Mouse (Mus musculus) liver, embryonic 15.5 days (tissue): Measurements from ENCODE around the gene Sys1. TPM values are rescaled to one million over a fixed set of nuclear protein-coding genes. Genes with fewer than 3 reads are reported as not detected.

Experiments
- ATAC-seq: fragments of 200-750 bp; cut with Nextera tagmentation; 2 replicates; pipeline ENCODE4 v1.8.0; 2017; ENCODE audit warnings: moderate number of reproducible peaks, mild to moderate bottlenecking, moderate library complexity; ENCODE audit not compliant: insufficient read depth
- H3K27ac ChIP-seq: fragments of 300-500 bp; sonication (generic); replicated peaks from 2 replicates; pipeline ENCODE4 v1.5.1; 2015; ENCODE audit warnings: mild to moderate bottlenecking, inconsistent platforms
- H3K27me3 ChIP-seq: fragments of 300-500 bp; sonication (generic); 2 replicates; pipeline ENCODE4 v1.6.1; 2015; ENCODE audit warnings: mild to moderate bottlenecking, inconsistent platforms
- H3K36me3 ChIP-seq: fragments of 300-500 bp; sonication (generic); replicated peaks from 2 replicates; pipeline ENCODE4 v1.6.1; 2015; ENCODE audit warnings: moderate library complexity, mild to moderate bottlenecking, inconsistent platforms
- H3K4me1 ChIP-seq: fragments of 300-500 bp; sonication (generic); replicated peaks from 2 replicates; pipeline ENCODE4 v1.6.1; 2015; ENCODE audit warnings: inconsistent platforms
- H3K4me2 ChIP-seq: fragments of 300-500 bp; sonication (generic); 2 replicates; pipeline ENCODE4 v1.6.1; 2015; ENCODE audit warnings: moderate library complexity, mild to moderate bottlenecking, inconsistent platforms
- H3K4me3 ChIP-seq: fragments of 300-500 bp; sonication (generic); replicated peaks from 2 replicates; pipeline ENCODE4 v1.5.1; 2015; ENCODE audit warnings: mild to moderate bottlenecking, inconsistent platforms
- H3K9ac ChIP-seq: fragments of 300-500 bp; sonication (generic); 2 replicates; pipeline ENCODE4 v1.6.1; 2015; ENCODE audit warnings: moderate library complexity, mild to moderate bottlenecking, inconsistent platforms
- H3K9me3 ChIP-seq: fragments of 300-500 bp; sonication (generic); replicated peaks from 2 replicates; pipeline ENCODE4 v1.6.1; 2016; ENCODE audit warnings: inconsistent platforms
- WGBS: fragments of 180-500 bp; shearing (Covaris S2); methylation state at CpG from one replicate; pipeline ENCODE4 v1.1.7; 2015; ENCODE audit warnings: mixed read lengths; ENCODE audit not compliant: insufficient replicate concordance; 5-methylcytosine and 5-hydroxymethylcytosine counted together
- polyA plus RNA-seq: library from polyadenylated mRNA; unstranded; fragments of >200 nt; fragmentation: Nextera tagmentation; extraction: Ambion mirVana; gene quantifications from 2 replicates; pipeline ENCODE4 v1.2.1, GENCODE M21; 2015

Sys1 gene
- polyA plus RNA-seq, 1 experiment from 2014 or later = 27.1 TPM

- no peak for ATAC-seq
- H3K9ac ChIP-seq = no peak overlapping the region
- H3K4me2 ChIP-seq = no peak overlapping the region
- peaks cover 39% of the 10 kb centered on the region for H3K36me3 ChIP-seq
- no peaks in the 10 kb centered on the region for H3K9me3 ChIP-seq
- H3K4me1 ChIP-seq = no peaks in the 10 kb centered on the region
- H3K27ac ChIP-seq = no peak overlapping the region
- H3K4me3 ChIP-seq = no peak overlapping the region
- peaks cover 8% of the 10 kb centered on the region; the same call in 1 of the 2 replicates for H3K27me3 ChIP-seq
- WGBS = 73% methylated on average over 8 of the region's 8 CpGs
Observed at GRCm38 (mm10) chr2:164424406-164424805, 32.4 kb upstream of the Sys1 start.

- no peak overlapping the region for H3K4me2 ChIP-seq
- H3K27me3 ChIP-seq = peaks cover 12% of the 10 kb centered on the region; the same call in 1 of the 2 replicates
- no peak overlapping the region for H3K4me3 ChIP-seq
- no peak overlapping the region for H3K27ac ChIP-seq
- no peak for ATAC-seq
- no peaks in the 10 kb centered on the region for H3K4me1 ChIP-seq
- peaks cover 39% of the 10 kb centered on the region for H3K36me3 ChIP-seq
- no peak overlapping the region for H3K9ac ChIP-seq
- no peaks in the 10 kb centered on the region for H3K9me3 ChIP-seq
- WGBS = 61% methylated on average over 5 of the region's 5 CpGs
Observed at GRCm38 (mm10) chr2:164425401-164425800, 31.4 kb upstream of the Sys1 start.

- no peak overlapping the region for H3K27ac ChIP-seq
- no peaks in the 10 kb centered on the region for H3K9me3 ChIP-seq
- no peak for ATAC-seq
- WGBS = 11% methylated on average over 12 of the region's 12 CpGs
- peaks cover 12% of the 10 kb centered on the region; the same call in 1 of the 2 replicates for H3K27me3 ChIP-seq
- no peaks in the 10 kb centered on the region; the same call in 1 of the 2 replicates for H3K4me1 ChIP-seq
- peaks cover 39% of the 10 kb centered on the region for H3K36me3 ChIP-seq
- H3K9ac ChIP-seq = no peak overlapping the region
- no peak overlapping the region for H3K4me3 ChIP-seq
- H3K4me2 ChIP-seq = no peak overlapping the region
Observed at GRCm38 (mm10) chr2:164426121-164426520, 30.6 kb upstream of the Sys1 start.

- Histone ChIP-seq H3K4me2 (no peak overlapping the region), H3K4me1 (peaks cover 4% of the 10 kb centered on the region; the same call in 1 of the 2 replicates), H3K36me3 (peaks cover 39% of the 10 kb centered on the region), H3K27me3 (peaks cover 17% of the 10 kb centered on the region; the same call in 1 of the 2 replicates), H3K27ac (no peak overlapping the region), H3K4me3 (no peak overlapping the region), H3K9me3 (no peaks in the 10 kb centered on the region), H3K9ac (no peak overlapping the region)
- ATAC-seq = no peak
- WGBS = 50% methylated on average over 5 of the region's 5 CpGs
Observed at GRCm38 (mm10) chr2:164426952-164427351, 29.8 kb upstream of the Sys1 start.

GRCm38 (mm10) chr2:164428451-164428850 is 28.3 kb upstream of the Sys1 start:
- Histone ChIP-seq H3K9ac (no peak overlapping the region), H3K36me3 (peaks cover 39% of the 10 kb centered on the region), H3K9me3 (no peaks in the 10 kb centered on the region), H3K27ac (no peak overlapping the region), H3K4me1 (peaks cover 4% of the 10 kb centered on the region; the same call in 1 of the 2 replicates), H3K27me3 (peaks cover 20% of the 10 kb centered on the region; the same call in 1 of the 2 replicates), H3K4me3 (no peak overlapping the region), H3K4me2 (no peak overlapping the region)
- ATAC-seq = no peak
- WGBS = 32% methylated on average over 5 of the region's 5 CpGs

- Histone ChIP-seq H3K4me2 (no peak overlapping the region), H3K4me3 (no peak overlapping the region), H3K27me3 (peaks cover 22% of the 10 kb centered on the region; the same call in 1 of the 2 replicates), H3K9me3 (no peaks in the 10 kb centered on the region), H3K36me3 (peaks cover 29% of the 10 kb centered on the region; the same call in 1 of the 2 replicates), H3K4me1 (peaks cover 4% of the 10 kb centered on the region), H3K9ac (no peak overlapping the region), H3K27ac (no peak overlapping the region; the same call in 1 of the 2 replicates)
- no peak for ATAC-seq
- 34% methylated on average over 15 of the region's 15 CpGs for WGBS
Observed at GRCm38 (mm10) chr2:164429881-164430615, 26.7 kb upstream of the Sys1 start.

- Histone ChIP-seq H3K27ac (no peak overlapping the region; the same call in 1 of the 2 replicates), H3K9me3 (no peaks in the 10 kb centered on the region), H3K27me3 (peaks cover 22% of the 10 kb centered on the region; the same call in 1 of the 2 replicates), H3K9ac (no peak overlapping the region), H3K36me3 (peaks cover 25% of the 10 kb centered on the region; the same call in 1 of the 2 replicates), H3K4me3 (no peak overlapping the region), H3K4me1 (peaks cover 4% of the 10 kb centered on the region), H3K4me2 (no peak overlapping the region)
- WGBS = 9% methylated on average over 7 of the region's 7 CpGs
- no peak for ATAC-seq
Observed at GRCm38 (mm10) chr2:164430697-164431096, 26.1 kb upstream of the Sys1 start.

- no peaks in the 10 kb centered on the region for H3K9me3 ChIP-seq
- H3K27ac ChIP-seq = peak overlapping the region; percentile 81
- H3K4me1 ChIP-seq = peaks cover 11% of the 10 kb centered on the region
- H3K9ac ChIP-seq = no peak overlapping the region
- peak overlapping the region; percentile 46 for H3K4me2 ChIP-seq
- no peak overlapping the region for H3K4me3 ChIP-seq
- H3K36me3 ChIP-seq = peaks cover 21% of the 10 kb centered on the region; the same call in 1 of the 2 replicates
- peaks cover 29% of the 10 kb centered on the region; the same call in 1 of the 2 replicates for H3K27me3 ChIP-seq
- WGBS = 46% methylated on average over 9 of the region's 9 CpGs
- ATAC-seq = peak; percentile 61
Observed at GRCm38 (mm10) chr2:164431676-164432465, 24.9 kb upstream of the Sys1 start.

- H3K9ac ChIP-seq = no peak overlapping the region
- peak overlapping the region; percentile 46 for H3K4me2 ChIP-seq
- H3K27me3 ChIP-seq = peaks cover 31% of the 10 kb centered on the region; the same call in 1 of the 2 replicates
- peaks cover 15% of the 10 kb centered on the region; the same call in 1 of the 2 replicates for H3K36me3 ChIP-seq
- no peaks in the 10 kb centered on the region for H3K9me3 ChIP-seq
- H3K4me3 ChIP-seq = peak overlapping the region; percentile 2; the same call in 1 of the 2 replicates
- H3K27ac ChIP-seq = peak overlapping the region; percentile 81
- peaks cover 11% of the 10 kb centered on the region for H3K4me1 ChIP-seq
- 22% methylated on average over 22 of the region's 22 CpGs for WGBS
- ATAC-seq = peak; percentile 4; the same call in 1 of the 2 replicates
Observed at GRCm38 (mm10) chr2:164432541-164433191, 24.1 kb upstream of the Sys1 start.

GRCm38 (mm10) chr2:164433278-164433895 is 23.4 kb upstream of the Sys1 start:
- H3K4me1 ChIP-seq = peaks cover 11% of the 10 kb centered on the region

More at GRCm38 (mm10) chr2:164433278-164433895, 23.4 kb upstream of the Sys1 start:
- Histone ChIP-seq H3K27me3 (peaks cover 31% of the 10 kb centered on the region; the same call in 1 of the 2 replicates), H3K27ac (peak overlapping the region; percentile 81), H3K36me3 (peaks cover 9% of the 10 kb centered on the region; the same call in 1 of the 2 replicates), H3K9ac (no peak overlapping the region), H3K4me3 (no peak overlapping the region), H3K4me2 (peak overlapping the region; percentile 46), H3K9me3 (no peaks in the 10 kb centered on the region)
- ATAC-seq = no peak
- 47% methylated on average over 9 of the region's 9 CpGs for WGBS
